Mouse (Mus musculus): ENCODE data around the gene Cutc. TPM values are rescaled to one million over a fixed set of nuclear protein-coding genes. Genes with fewer than 3 reads are reported as not detected.

Gene Cutc
- polyA plus RNA-seq, 1 experiment, result 12.4 TPM

- peak overlapping the region; percentile 2 for H3K27ac ChIP-seq (ENCODE audit: insufficient read depth, low read depth, low read length)
- H3K4me1 ChIP-seq (ENCODE audit: control insufficient read depth, insufficient read depth, low read length), result peaks cover 21% of the 10 kb centered on the region
Measured at GRCm38 (mm10) chr19:43723501-43723900, 29.3 kb upstream of the Cutc start.

GRCm38 (mm10) chr19:43724194-43724593 lies 28.6 kb upstream of the Cutc start:
- peaks cover 21% of the 10 kb centered on the region for H3K4me1 ChIP-seq (ENCODE audit: control insufficient read depth, insufficient read depth, low read length)
- no peak overlapping the region for H3K27ac ChIP-seq (ENCODE audit: insufficient read depth, low read depth, low read length)
- TF ChIP-seq POLR2A (IDR thresholded peaks at IDR 0.05; ENCODE audit: borderline replicate concordance, low read depth, low read length) (no peak), CTCF (IDR thresholded peaks at IDR 0.05; ENCODE audit: low read depth, low read length) (no peak)
- no peak overlapping the region for H3K4me3 ChIP-seq (ENCODE audit: insufficient read depth, low read length)

More at GRCm38 (mm10) chr19:43723501-43723900, 29.3 kb upstream of the Cutc start:
- H3K4me3 ChIP-seq (ENCODE audit: insufficient read depth, low read length), result no peak overlapping the region
- no peak for TF ChIP-seq POLR2A (IDR thresholded peaks at IDR 0.05; ENCODE audit: borderline replicate concordance, low read depth, low read length)
- TF ChIP-seq CTCF (IDR thresholded peaks at IDR 0.05; ENCODE audit: low read depth, low read length), result no peak

GRCm38 (mm10) chr19:43724821-43725220 lies 28.0 kb upstream of the Cutc start:
- Histone ChIP-seq H3K4me1 (ENCODE audit: control insufficient read depth, insufficient read depth, low read length) (peaks cover 21% of the 10 kb centered on the region), H3K27ac (ENCODE audit: insufficient read depth, low read depth, low read length) (no peak overlapping the region), H3K4me3 (ENCODE audit: insufficient read depth, low read length) (no peak overlapping the region)
- TF ChIP-seq CTCF (IDR thresholded peaks at IDR 0.05; ENCODE audit: low read depth, low read length), result no peak
- TF ChIP-seq POLR2A (IDR thresholded peaks at IDR 0.05; ENCODE audit: borderline replicate concordance, low read depth, low read length), result no peak

DNA sequence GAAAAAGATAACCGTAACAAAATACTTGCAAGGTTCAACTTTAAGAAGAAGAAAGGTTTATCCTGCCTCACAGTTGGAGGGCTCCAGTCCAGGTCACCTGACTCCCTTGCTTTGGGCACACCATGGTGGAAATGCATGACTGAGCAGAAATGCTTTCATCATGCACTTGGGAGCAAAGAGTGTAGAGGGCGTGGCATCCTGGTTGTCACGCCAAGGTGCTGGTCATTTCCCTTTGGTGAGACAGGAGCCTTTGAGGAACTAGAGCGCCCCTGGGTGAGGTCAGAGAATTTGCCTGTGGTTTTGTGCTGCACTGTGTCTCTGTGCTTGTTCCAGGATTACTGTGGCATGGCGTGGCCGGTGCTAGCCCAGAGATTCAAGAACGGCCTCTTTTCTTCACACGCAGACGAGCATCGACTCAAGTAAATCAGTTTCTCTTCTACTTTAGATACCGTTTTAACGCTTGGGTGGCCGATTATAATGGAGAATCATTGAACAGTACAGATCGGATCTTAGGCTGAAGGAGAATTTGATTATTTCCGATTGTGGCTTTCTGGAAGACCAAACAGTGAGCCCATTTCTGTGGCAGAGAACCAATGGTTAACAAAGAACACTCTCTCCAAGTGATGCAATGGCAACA lies 26.2 kb upstream of the Cutc start:
- TF ChIP-seq POLR2A (IDR thresholded peaks at IDR 0.05; ENCODE audit: borderline replicate concordance, low read depth, low read length) (no peak), CTCF (IDR thresholded peaks at IDR 0.05; ENCODE audit: low read depth, low read length) (no peak)
- Histone ChIP-seq H3K4me3 (ENCODE audit: insufficient read depth, low read length) (no peak overlapping the region), H3K4me1 (ENCODE audit: control insufficient read depth, insufficient read depth, low read length) (peaks cover 25% of the 10 kb centered on the region), H3K27ac (ENCODE audit: insufficient read depth, low read depth, low read length) (0 out of 2 replicates have a peak overlapping the region, but pooled peaks have one; percentile 8)

DNA sequence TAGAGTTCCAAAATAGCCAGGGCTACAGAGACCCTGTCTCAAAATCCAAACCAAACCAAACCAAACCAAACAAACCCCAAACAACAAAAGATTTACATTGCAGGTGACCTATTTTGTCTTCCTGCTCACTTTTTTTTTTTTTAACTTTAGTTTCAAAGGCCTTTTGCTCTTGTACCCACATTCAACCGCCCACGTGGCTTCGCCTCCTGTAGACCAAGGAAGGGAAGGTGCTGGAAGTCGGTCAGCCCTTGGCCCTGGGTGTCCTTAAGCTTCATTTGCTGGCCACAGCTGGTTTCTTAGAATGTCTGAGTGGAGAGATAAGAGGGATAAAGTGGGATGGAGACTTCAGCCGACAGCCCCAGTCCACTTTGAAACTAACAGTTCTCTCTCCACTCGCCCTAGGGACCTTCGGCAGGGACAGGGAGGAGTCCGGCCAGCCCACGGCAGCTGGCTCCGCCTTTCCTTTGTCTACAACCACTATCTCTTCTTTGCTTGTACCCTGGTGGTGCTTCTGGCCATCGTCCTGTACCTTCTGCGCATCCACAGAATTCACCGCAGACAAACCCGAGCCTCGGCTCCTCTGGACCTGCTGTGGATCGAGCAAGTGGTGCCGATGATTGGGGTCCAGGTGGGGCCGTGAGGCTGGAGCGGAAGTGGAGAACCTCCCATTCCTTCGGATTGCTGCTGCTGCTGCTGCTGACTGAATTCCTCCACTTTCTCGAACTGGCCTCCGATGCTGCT lies 23.3 kb upstream of the Cutc start:
- Histone ChIP-seq H3K27ac (ENCODE audit: insufficient read depth, low read depth, low read length) (no peak overlapping the region), H3K4me1 (ENCODE audit: control insufficient read depth, insufficient read depth, low read length) (peaks cover 13% of the 10 kb centered on the region), H3K4me3 (ENCODE audit: insufficient read depth, low read length) (no peak overlapping the region)
- no peak for TF ChIP-seq POLR2A (IDR thresholded peaks at IDR 0.05; ENCODE audit: borderline replicate concordance, low read depth, low read length)
- no peak for TF ChIP-seq CTCF (IDR thresholded peaks at IDR 0.05; ENCODE audit: low read depth, low read length)

DNA sequence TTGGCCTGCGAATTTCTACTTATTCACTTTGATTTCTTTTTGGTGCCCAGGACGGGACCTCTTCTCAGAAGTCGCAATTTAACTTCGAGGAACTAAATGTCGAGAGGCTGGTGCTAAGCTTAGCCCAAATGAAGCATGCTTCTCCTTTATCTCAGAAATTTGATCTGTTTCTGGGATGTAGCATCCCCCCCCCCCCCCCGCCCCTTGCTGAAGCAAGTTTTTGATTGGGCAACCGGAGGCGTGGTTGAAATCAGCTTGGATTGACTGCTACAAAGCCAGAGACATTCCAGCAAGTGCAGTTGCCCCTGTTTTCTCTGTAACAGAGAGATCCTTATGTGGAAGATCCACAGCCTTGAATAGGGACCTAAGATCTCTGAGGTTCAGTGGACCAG lies 22.8 kb upstream of the Cutc start:
- Histone ChIP-seq H3K4me1 (ENCODE audit: control insufficient read depth, insufficient read depth, low read length) (peaks cover 13% of the 10 kb centered on the region), H3K4me3 (ENCODE audit: insufficient read depth, low read length) (no peak overlapping the region), H3K27ac (ENCODE audit: insufficient read depth, low read depth, low read length) (no peak overlapping the region)
- TF ChIP-seq POLR2A (IDR thresholded peaks at IDR 0.05; ENCODE audit: borderline replicate concordance, low read depth, low read length) (no peak), CTCF (IDR thresholded peaks at IDR 0.05; ENCODE audit: low read depth, low read length) (no peak)

GRCm38 (mm10) chr19:43731157-43731556 lies 21.6 kb upstream of the Cutc start:
- Histone ChIP-seq H3K4me3 (ENCODE audit: insufficient read depth, low read length) (no peak overlapping the region), H3K27ac (ENCODE audit: insufficient read depth, low read depth, low read length) (no peak overlapping the region), H3K4me1 (ENCODE audit: control insufficient read depth, insufficient read depth, low read length) (peaks cover 12% of the 10 kb centered on the region)
- no peak for TF ChIP-seq CTCF (IDR thresholded peaks at IDR 0.05; ENCODE audit: low read depth, low read length)
- TF ChIP-seq POLR2A (IDR thresholded peaks at IDR 0.05; ENCODE audit: borderline replicate concordance, low read depth, low read length), result no peak

DNA sequence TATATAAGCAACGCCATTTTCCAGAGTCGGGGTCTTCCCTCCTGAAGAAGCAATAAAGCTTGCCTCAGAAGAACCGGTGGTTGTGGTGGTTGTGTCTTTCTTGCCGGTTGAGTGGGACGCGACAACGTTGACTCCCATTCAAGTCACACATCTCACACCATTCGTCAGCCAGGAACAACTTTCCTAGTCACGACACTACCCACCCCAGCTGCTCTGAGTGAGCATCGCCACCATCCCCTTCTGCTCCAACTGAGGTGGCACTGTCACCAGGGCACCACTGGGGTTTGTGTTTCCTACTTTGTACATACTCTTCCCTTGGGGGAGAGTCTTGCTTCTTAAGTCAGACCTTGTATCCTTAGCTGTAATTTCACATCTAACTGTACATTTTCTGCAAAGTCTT lies 14.4 kb upstream of the Cutc start:
- Histone ChIP-seq H3K4me3 (ENCODE audit: insufficient read depth, low read length) (no peak overlapping the region), H3K27ac (ENCODE audit: insufficient read depth, low read depth, low read length) (no peak overlapping the region), H3K4me1 (ENCODE audit: control insufficient read depth, insufficient read depth, low read length) (no peaks in the 10 kb centered on the region)
- no peak for TF ChIP-seq POLR2A (IDR thresholded peaks at IDR 0.05; ENCODE audit: borderline replicate concordance, low read depth, low read length)
- TF ChIP-seq CTCF (IDR thresholded peaks at IDR 0.05; ENCODE audit: low read depth, low read length), result no peak

- H3K4me3 ChIP-seq (ENCODE audit: insufficient read depth, low read length), result no peak overlapping the region
- TF ChIP-seq CTCF (IDR thresholded peaks at IDR 0.05; ENCODE audit: low read depth, low read length) (no peak), POLR2A (IDR thresholded peaks at IDR 0.05; ENCODE audit: borderline replicate concordance, low read depth, low read length) (no peak)
- no peak overlapping the region for H3K27ac ChIP-seq (ENCODE audit: insufficient read depth, low read depth, low read length)
- H3K4me1 ChIP-seq (ENCODE audit: control insufficient read depth, insufficient read depth, low read length), result peaks cover 10% of the 10 kb centered on the region
Measured at GRCm38 (mm10) chr19:43743401-43743800, 9.4 kb upstream of the Cutc start.

DNA sequence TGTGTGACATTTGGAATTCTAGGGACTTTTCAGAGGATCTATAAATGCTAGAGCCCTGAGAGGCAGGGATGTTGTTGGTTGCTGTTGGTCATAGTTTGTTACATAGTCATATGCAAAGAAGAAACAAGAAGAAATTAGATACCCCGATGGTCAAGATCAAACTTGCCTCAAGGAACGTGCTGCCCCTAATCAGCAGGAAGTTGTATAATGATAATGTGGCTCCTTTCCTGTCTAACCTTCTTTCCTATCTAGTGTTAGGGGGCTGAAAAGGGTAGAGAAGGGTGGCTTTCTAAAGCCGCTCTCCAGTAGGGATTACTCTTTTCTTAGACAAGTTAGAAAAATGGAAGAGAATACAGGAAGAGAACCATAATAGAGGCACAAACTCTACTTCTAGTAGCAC lies 7.1 kb upstream of the Cutc start:
- H3K4me3 ChIP-seq (ENCODE audit: insufficient read depth, low read length), result no peak overlapping the region
- no peak for TF ChIP-seq POLR2A (IDR thresholded peaks at IDR 0.05; ENCODE audit: borderline replicate concordance, low read depth, low read length)
- no peak for TF ChIP-seq CTCF (IDR thresholded peaks at IDR 0.05; ENCODE audit: low read depth, low read length)
- no peak overlapping the region for H3K27ac ChIP-seq (ENCODE audit: insufficient read depth, low read depth, low read length)
- H3K4me1 ChIP-seq (ENCODE audit: control insufficient read depth, insufficient read depth, low read length), result peaks cover 10% of the 10 kb centered on the region

Measured in bone marrow macrophage, adult 2 months (primary cell).